Mouse (Mus musculus) heart, embryonic 11.5 days (tissue): ENCODE measurements around the gene Rita1. TPM values are rescaled to one million over a fixed set of nuclear protein-coding genes. Genes with fewer than 3 reads are reported as not detected.

ENCODE experiments used
- ATAC-seq: fragments of 200-750 bp; cut with Nextera tagmentation; replicated peaks from 2 replicates; pipeline ENCODE4 v1.8.0; 2017; ENCODE audit warnings: moderate library complexity; ENCODE audit not compliant: insufficient number of reproducible peaks, low FRiP score, low TSS enrichment
- H3K27ac ChIP-seq: fragments of 300-500 bp; sonication (generic); 2 replicates; pipeline ENCODE4 v1.5.1; 2014; ENCODE audit warnings: mild to moderate bottlenecking, low read depth, low read length
- H3K27me3 ChIP-seq: fragments of 300-500 bp; sonication (generic); 2 replicates; pipeline ENCODE4 v1.6.1; 2014; ENCODE audit warnings: mild to moderate bottlenecking, low read length, mixed read lengths; ENCODE audit not compliant: control insufficient read depth, insufficient read depth
- H3K36me3 ChIP-seq: fragments of 300-500 bp; sonication (generic); 2 replicates; pipeline ENCODE4 v1.6.1; 2014; ENCODE audit warnings: mild to moderate bottlenecking, low read length, moderate library complexity, mixed read lengths; ENCODE audit not compliant: control insufficient read depth, insufficient read depth
- H3K4me1 ChIP-seq: fragments of 300-500 bp; sonication (generic); 2 replicates; pipeline ENCODE4 v1.6.1; 2014; ENCODE audit warnings: low read length; ENCODE audit not compliant: control insufficient read depth, insufficient read depth
- H3K4me2 ChIP-seq: fragments of 300-500 bp; sonication (generic); 2 replicates; pipeline ENCODE4 v1.6.1; 2014; ENCODE audit warnings: mild to moderate bottlenecking, moderate library complexity
- H3K4me3 ChIP-seq: fragments of 300-500 bp; sonication (generic); 2 replicates; pipeline ENCODE4 v1.5.1; 2014; ENCODE audit warnings: low read depth, low read length
- H3K9ac ChIP-seq: fragments of 300-500 bp; sonication (generic); 2 replicates; pipeline ENCODE4 v1.6.1; 2014; ENCODE audit warnings: mild to moderate bottlenecking, low read depth, low read length, moderate library complexity
- H3K9me3 ChIP-seq: fragments of 300-500 bp; sonication (generic); replicated peaks from 2 replicates; pipeline ENCODE4 v1.6.1; 2016; ENCODE audit warnings: low read length; ENCODE audit not compliant: control insufficient read depth
- WGBS: fragments of 180-500 bp; shearing (Covaris S2); extraction: QIAGEN DNeasy Blood & Tissue Kit; methylation state at CpG from one replicate; pipeline ENCODE4 v1.1.7; 2014; ENCODE audit not compliant: insufficient replicate concordance; 5-methylcytosine and 5-hydroxymethylcytosine counted together
- polyA plus RNA-seq: library from polyadenylated mRNA; unstranded; fragments of >200 nt; fragmentation: Nextera tagmentation; extraction: Ambion mirVana; gene quantifications from 2 replicates; pipeline ENCODE4 v1.2.1, GENCODE M21; 2014

Rita1 gene
- polyA plus RNA-seq, 1 experiment from 2014 or later: 5.6 TPM

- Histone ChIP-seq H3K27ac (no peak overlapping the region), H3K36me3 (no peaks in the 10 kb centered on the region), H3K4me2 (no peak overlapping the region), H3K4me1 (peaks cover 8% of the 10 kb centered on the region), H3K9ac (no peak overlapping the region), H3K27me3 (peaks cover 4% of the 10 kb centered on the region), H3K9me3 (peaks cover 5% of the 10 kb centered on the region; the same call in 1 of the 2 replicates), H3K4me3 (no peak overlapping the region)
- WGBS: 57% methylated on average over 5 of the region's 5 CpGs
- no peak for ATAC-seq
Observed at GRCm38 (mm10) chr5:120634860-120635259, 22.5 kb upstream of the Rita1 start.

GRCm38 (mm10) chr5:120634131-120634530, 21.7 kb upstream of the Rita1 start, which contains the start of gene Cfap73:
TSS of gene Cfap73 (minus strand) at chr5:120634235.
- H3K4me2 ChIP-seq: no peak within 1 kb of the TSS
- H3K27me3 ChIP-seq: peaks cover 4% of the 10 kb centered on the region
- ATAC-seq: no peak
- peaks cover 5% of the 10 kb centered on the region; the same call in 1 of the 2 replicates for H3K9me3 ChIP-seq
- H3K9ac ChIP-seq: no peak within 1 kb of the TSS
- peaks cover 8% of the 10 kb centered on the region for H3K4me1 ChIP-seq
- 42% methylated on average over 9 of the region's 9 CpGs for WGBS
- H3K4me3 ChIP-seq: no peak within 1 kb of the TSS
- no peak within 1 kb of the TSS for H3K27ac ChIP-seq
- H3K36me3 ChIP-seq: no peaks in the 10 kb centered on the region

- WGBS: 86% methylated on average over 5 of the region's 5 CpGs
- H3K27ac ChIP-seq: no peak overlapping the region
- no peak for ATAC-seq
- peaks cover 4% of the 10 kb centered on the region for H3K27me3 ChIP-seq
- no peak overlapping the region for H3K9ac ChIP-seq
- peaks cover 10% of the 10 kb centered on the region for H3K36me3 ChIP-seq
- H3K4me2 ChIP-seq: no peak overlapping the region
- H3K4me1 ChIP-seq: peaks cover 15% of the 10 kb centered on the region
- H3K9me3 ChIP-seq: peaks cover 5% of the 10 kb centered on the region; the same call in 1 of the 2 replicates
- no peak overlapping the region for H3K4me3 ChIP-seq
Observed at GRCm38 (mm10) chr5:120631892-120632291, 19.5 kb upstream of the Rita1 start.

- Histone ChIP-seq H3K27ac (no peak overlapping the region), H3K4me3 (peak overlapping the region; percentile 25; the same call in 1 of the 2 replicates), H3K36me3 (peaks cover 13% of the 10 kb centered on the region), H3K4me2 (peak overlapping the region; percentile 66), H3K9me3 (peaks cover 5% of the 10 kb centered on the region; the same call in 1 of the 2 replicates), H3K27me3 (peaks cover 4% of the 10 kb centered on the region), H3K9ac (no peak overlapping the region), H3K4me1 (peaks cover 15% of the 10 kb centered on the region)
- no peak for ATAC-seq
- WGBS: 6% methylated on average over 29 of the region's 29 CpGs
Observed at GRCm38 (mm10) chr5:120631128-120631527, 18.7 kb upstream of the Rita1 start.

- Histone ChIP-seq H3K4me3 (no peak overlapping the region), H3K9me3 (peaks cover 5% of the 10 kb centered on the region; the same call in 1 of the 2 replicates), H3K27me3 (peaks cover 4% of the 10 kb centered on the region), H3K4me2 (no peak overlapping the region), H3K4me1 (peaks cover 7% of the 10 kb centered on the region; the same call in 1 of the 2 replicates), H3K36me3 (peaks cover 19% of the 10 kb centered on the region), H3K9ac (no peak overlapping the region), H3K27ac (no peak overlapping the region)
- ATAC-seq: 0 out of 2 replicates have a peak, but pooled peaks have one; percentile 5
- WGBS: 57% methylated on average over 7 of the region's 7 CpGs
Observed at GRCm38 (mm10) chr5:120628624-120629023, 16.2 kb upstream of the Rita1 start.

GRCm38 (mm10) chr5:120627515-120628300, 15.3 kb upstream of the Rita1 start:
- no peak for ATAC-seq
- peaks cover 5% of the 10 kb centered on the region; the same call in 1 of the 2 replicates for H3K9me3 ChIP-seq
- no peak overlapping the region for H3K4me2 ChIP-seq
- H3K9ac ChIP-seq: no peak overlapping the region
- peaks cover 7% of the 10 kb centered on the region; the same call in 1 of the 2 replicates for H3K4me1 ChIP-seq
- 90% methylated on average over 15 of the region's 15 CpGs for WGBS
- H3K36me3 ChIP-seq: peaks cover 19% of the 10 kb centered on the region
- peaks cover 4% of the 10 kb centered on the region for H3K27me3 ChIP-seq
- H3K4me3 ChIP-seq: no peak overlapping the region
- no peak overlapping the region for H3K27ac ChIP-seq

- Histone ChIP-seq H3K36me3 (peaks cover 19% of the 10 kb centered on the region), H3K4me3 (no peak overlapping the region), H3K27me3 (peaks cover 4% of the 10 kb centered on the region), H3K9ac (no peak overlapping the region), H3K9me3 (no peaks in the 10 kb centered on the region), H3K4me2 (no peak overlapping the region), H3K27ac (no peak overlapping the region), H3K4me1 (peaks cover 7% of the 10 kb centered on the region; the same call in 1 of the 2 replicates)
- ATAC-seq: no peak
- 27% methylated on average over 19 of the region's 19 CpGs for WGBS
Observed at GRCm38 (mm10) chr5:120626399-120626798, 14.0 kb upstream of the Rita1 start.

- no peak overlapping the region for H3K27ac ChIP-seq
- WGBS: 94% methylated on average over 10 of the region's 10 CpGs
- H3K4me2 ChIP-seq: no peak overlapping the region
- no peak for ATAC-seq
- H3K36me3 ChIP-seq: peaks cover 35% of the 10 kb centered on the region
- no peaks in the 10 kb centered on the region for H3K9me3 ChIP-seq
- H3K4me3 ChIP-seq: no peak overlapping the region
- H3K4me1 ChIP-seq: peaks cover 7% of the 10 kb centered on the region; the same call in 1 of the 2 replicates
- H3K27me3 ChIP-seq: no peaks in the 10 kb centered on the region; the same call in 1 of the 2 replicates
- H3K9ac ChIP-seq: no peak overlapping the region
Observed at GRCm38 (mm10) chr5:120624427-120624826, 12.0 kb upstream of the Rita1 start.
